Mouse (Mus musculus) embryonic fibroblast, embryonic 13.5 days (primary cell): Measurements from ENCODE around the gene Zfp260. TPM values are rescaled to one million over a fixed set of nuclear protein-coding genes. Genes with fewer than 3 reads are reported as not detected.

ENCODE experiments used
- H3K27ac ChIP-seq: 2 replicates; pipeline ENCODE4 v1.5.1; 2012; ENCODE audit warnings: low read length, control low read depth, inconsistent platforms; ENCODE audit not compliant: insufficient read depth
- H3K4me1 ChIP-seq: 2 replicates; pipeline ENCODE4 v1.6.1; 2011; ENCODE audit warnings: low read length; ENCODE audit not compliant: control insufficient read depth, insufficient read depth
- H3K4me3 ChIP-seq: 2 replicates; pipeline ENCODE4 v1.5.1; 2011; ENCODE audit warnings: mild to moderate bottlenecking, control low read depth, low read length; ENCODE audit not compliant: insufficient read depth
- CTCF ChIP-seq: IDR thresholded peaks from 2 replicates; pipeline ENCODE4 v1.5.1; 2011; ENCODE audit warnings: mild to moderate bottlenecking, control low read depth, low read length, moderate library complexity, borderline replicate concordance; ENCODE audit not compliant: insufficient read depth
- POLR2A ChIP-seq: IDR thresholded peaks from 2 replicates; pipeline ENCODE4 v1.6.1; 2011; ENCODE audit warnings: low read depth, mild to moderate bottlenecking, control low read depth, low read length, moderate library complexity
- polyA plus RNA-seq: library from polyadenylated mRNA; stranded (reverse); fragments of >200 nt; gene quantifications from 2 replicates; pipeline ENCODE4 v1.2.4, GENCODE M21; 2011; ENCODE audit warnings: low read depth; ENCODE audit not compliant: missing spikeins, insufficient read length

Zfp260 gene
- polyA plus RNA-seq, 1 experiment = 119 TPM

GRCm38 (mm10) chr7:30122188-30122530 is 27.6 kb downstream of the Zfp260 start:
- TF ChIP-seq CTCF = no peak
- TF ChIP-seq POLR2A = no peak
- H3K27ac ChIP-seq = peak overlapping the region; percentile 15
- no peaks in the 10 kb centered on the region for H3K4me1 ChIP-seq
- peak overlapping the region; percentile 74 for H3K4me3 ChIP-seq

GRCm38 (mm10) chr7:30129900-30130299 is 35.3 kb downstream of the Zfp260 start:
- H3K4me3 ChIP-seq = no peak overlapping the region
- no peak overlapping the region for H3K27ac ChIP-seq
- TF ChIP-seq CTCF (no peak), POLR2A (no peak)
- H3K4me1 ChIP-seq = no peaks in the 10 kb centered on the region

- Histone ChIP-seq H3K4me3 (no peak overlapping the region), H3K4me1 (no peaks in the 10 kb centered on the region), H3K27ac (no peak overlapping the region)
- TF ChIP-seq POLR2A (no peak), CTCF (no peak)
These were observed 37.8 kb downstream of the Zfp260 start for GRCm38 (mm10) chr7:30132396-30132795.

GRCm38 (mm10) chr7:30136826-30137225 is 42.2 kb downstream of the Zfp260 start:
- no peak for TF ChIP-seq CTCF
- Histone ChIP-seq H3K27ac (no peak overlapping the region), H3K4me3 (no peak overlapping the region), H3K4me1 (no peaks in the 10 kb centered on the region)

- Histone ChIP-seq H3K4me1 (no peaks in the 10 kb centered on the region), H3K4me3 (peak overlapping the region; percentile 8; the same call in 1 of the 2 replicates), H3K27ac (no peak overlapping the region)
- TF ChIP-seq CTCF = no peak
- TF ChIP-seq POLR2A = no peak
These were observed 48.6 kb downstream of the Zfp260 start for GRCm38 (mm10) chr7:30143170-30143554.

- no peak overlapping the region for H3K27ac ChIP-seq
- peak overlapping the region; percentile 8 for H3K4me3 ChIP-seq
- no peaks in the 10 kb centered on the region for H3K4me1 ChIP-seq
- TF ChIP-seq POLR2A (no peak), CTCF (no peak)
These were observed 49.1 kb downstream of the Zfp260 start for GRCm38 (mm10) chr7:30143555-30144209.

- Histone ChIP-seq H3K27ac (no peak overlapping the region), H3K4me3 (no peak overlapping the region), H3K4me1 (no peaks in the 10 kb centered on the region)
- TF ChIP-seq CTCF (no peak), POLR2A (no peak)
These were observed 52.4 kb downstream of the Zfp260 start for GRCm38 (mm10) chr7:30147011-30147410.

GRCm38 (mm10) chr7:30154040-30154439 is 59.5 kb downstream of the Zfp260 start:
- Histone ChIP-seq H3K27ac (no peak overlapping the region), H3K4me1 (no peaks in the 10 kb centered on the region), H3K4me3 (no peak overlapping the region)
- TF ChIP-seq CTCF (no peak), POLR2A (no peak)

GRCm38 (mm10) chr7:30155507-30155906 is 60.9 kb downstream of the Zfp260 start:
- no peak for TF ChIP-seq POLR2A
- TF ChIP-seq CTCF = no peak
- Histone ChIP-seq H3K27ac (no peak overlapping the region), H3K4me1 (no peaks in the 10 kb centered on the region), H3K4me3 (no peak overlapping the region)

Other genes starting within 250 kb of the Zfp260 start
- gene Zfp940, start 241.1 kb upstream of the Zfp260 start, polyA plus RNA-seq = 3.9 and 5.2 TPM in 2 replicates
- gene Zfp420, start 234.8 kb upstream of the Zfp260 start, polyA plus RNA-seq = 5.8 and 7.3 TPM in 2 replicates
- 11.0 and 12.5 TPM in 2 replicates for gene Zfp27, start 188.2 kb upstream of the Zfp260 start, polyA plus RNA-seq
- 6.5 and 11.6 TPM in 2 replicates for gene Zfp383, start 186.6 kb upstream of the Zfp260 start, polyA plus RNA-seq
- 8.0 and 11.9 TPM in 2 replicates for gene Zfp74, start 140.7 kb upstream of the Zfp260 start, polyA plus RNA-seq
- 17.4 and 21.7 TPM in 2 replicates for gene Zfp568, start 110.8 kb upstream of the Zfp260 start, polyA plus RNA-seq
- gene Zfp14, start 43.4 kb upstream of the Zfp260 start, polyA plus RNA-seq = 3.1 and 3.6 TPM in 2 replicates
- gene Zfp82, start 21.9 kb upstream of the Zfp260 start, polyA plus RNA-seq = 1.8 and 2.8 TPM in 2 replicates
- gene Gm26920, start 4.4 kb upstream of the Zfp260 start, polyA plus RNA-seq = 2.3 and 2.7 TPM in 2 replicates
- gene Zfp566, start 4.2 kb upstream of the Zfp260 start, polyA plus RNA-seq = 2.7 and 4.8 TPM in 2 replicates
- 8.4 and 9.4 TPM in 2 replicates for gene Zfp382, start 27.2 kb downstream of the Zfp260 start, polyA plus RNA-seq
- 62.6 and 68.9 TPM in 2 replicates for gene Zfp146, start 75.0 kb downstream of the Zfp260 start, polyA plus RNA-seq
- not detected in 2 replicates for gene Cox7a1, start 89.4 kb downstream of the Zfp260 start, polyA plus RNA-seq
- gene Capns1, start 104.0 kb downstream of the Zfp260 start, polyA plus RNA-seq = 465 and 512 TPM in 2 replicates
- 52.0 and 53.4 TPM in 2 replicates for gene Polr2i, start 137.2 kb downstream of the Zfp260 start, polyA plus RNA-seq
- 83.5 and 90.8 TPM in 2 replicates for gene Tbcb, start 137.5 kb downstream of the Zfp260 start, polyA plus RNA-seq
- gene Ovol3, start 140.9 kb downstream of the Zfp260 start, polyA plus RNA-seq = not detected in 2 replicates
- gene Thap8, start 185.3 kb downstream of the Zfp260 start, polyA plus RNA-seq = not detected in 2 replicates
- gene Wdr62, start 185.6 kb downstream of the Zfp260 start, polyA plus RNA-seq = 7.7 and 8.2 TPM in 2 replicates
- 124 and 149 TPM in 2 replicates for gene Clip3, start 197.0 kb downstream of the Zfp260 start, polyA plus RNA-seq
- 20.7 and 21.3 TPM in 2 replicates for gene Alkbh6, start 213.9 kb downstream of the Zfp260 start, polyA plus RNA-seq
- 1.5 and 2.6 TPM in 2 replicates for gene Syne4, start 220.0 kb downstream of the Zfp260 start, polyA plus RNA-seq
- gene E130208F15Rik, start 227.0 kb downstream of the Zfp260 start, polyA plus RNA-seq = 0.67 and 0.90 TPM in 2 replicates
- gene Sdhaf1, start 229.1 kb downstream of the Zfp260 start, polyA plus RNA-seq = 6.1 and 6.8 TPM in 2 replicates